Mouse (Mus musculus) thymus, adult 2 months (tissue): Measurements from ENCODE around the gene Ddr2.

ENCODE experiments used
- CTCF ChIP-seq: fragments of 200-500 bp; IDR thresholded peaks from 2 replicates; pipeline ENCODE4 v1.5.1; 2012; ENCODE audit warnings: mild to moderate bottlenecking, control low read depth, low read length, moderate library complexity, borderline replicate concordance; ENCODE audit not compliant: control insufficient read depth, poor library complexity, insufficient read depth; ENCODE audit errors: extremely low read depth
- POLR2A ChIP-seq: fragments of 200-500 bp; IDR thresholded peaks from 2 replicates; pipeline ENCODE4 v1.6.1; 2012; ENCODE audit warnings: mild to moderate bottlenecking, low read length, control low read depth, moderate library complexity; ENCODE audit not compliant: control insufficient read depth, poor library complexity, insufficient read depth; ENCODE audit errors: extremely low read depth

DNA sequence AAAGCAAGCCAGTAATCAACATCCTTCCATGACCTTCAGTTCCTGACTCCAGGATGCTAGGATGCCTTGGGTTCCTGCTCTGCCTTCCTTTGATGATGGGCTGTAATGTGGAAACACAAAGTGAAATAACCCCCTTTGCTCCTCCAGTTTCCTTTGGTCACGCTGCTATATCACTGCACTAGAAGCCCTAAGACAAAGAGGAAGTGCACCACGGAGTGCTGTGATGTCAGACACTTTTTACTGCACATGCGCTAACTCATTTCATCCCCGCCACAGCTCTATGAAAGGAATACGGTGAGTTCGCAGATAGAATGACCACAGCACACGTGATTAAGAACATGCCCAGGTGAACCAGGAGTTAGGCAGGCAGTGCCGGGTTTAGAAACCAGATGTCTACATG, 36.8 kb downstream of the Ddr2 start:
- TF ChIP-seq POLR2A (no peak), CTCF (no peak)
